Mouse (Mus musculus) small intestine, adult 2 months (tissue): Measurements from ENCODE around the gene Nap1l1.

Experiments
- CTCF ChIP-seq: fragments of 200-500 bp; IDR thresholded peaks from 2 replicates; pipeline ENCODE4 v1.5.1; 2012; ENCODE audit warnings: low read depth, mild to moderate bottlenecking, control low read depth, inconsistent platforms, low read length, moderate library complexity, mixed read lengths; ENCODE audit not compliant: insufficient replicate concordance, insufficient read length; ENCODE audit errors: extremely low read depth
- POLR2A ChIP-seq: fragments of 200-500 bp; IDR thresholded peaks from 2 replicates; pipeline ENCODE4 v1.6.1; 2012; ENCODE audit warnings: low read depth, mild to moderate bottlenecking, control low read depth, inconsistent platforms, low read length, moderate library complexity

GRCm38 (mm10) chr10:111534691-111535090 lies 61.7 kb downstream of the Nap1l1 start:
- TF ChIP-seq CTCF (no peak), POLR2A (no peak)
